Mouse (Mus musculus) telencephalon, adult 2 months (tissue): ENCODE measurements around the gene 5031439G07Rik.
"Not testable (repeated sequence)": the region's sequence is repeated elsewhere in the genome, so short reads cannot be mapped to it uniquely, and the experiment has no call there.

Experiments used
- DNase-seq: peaks from one replicate; pipeline ENCODE4 v3.0.0-alpha.2; 2011; ENCODE audit warnings: low read depth, low spot score

The 5031439G07Rik gene

DNA sequence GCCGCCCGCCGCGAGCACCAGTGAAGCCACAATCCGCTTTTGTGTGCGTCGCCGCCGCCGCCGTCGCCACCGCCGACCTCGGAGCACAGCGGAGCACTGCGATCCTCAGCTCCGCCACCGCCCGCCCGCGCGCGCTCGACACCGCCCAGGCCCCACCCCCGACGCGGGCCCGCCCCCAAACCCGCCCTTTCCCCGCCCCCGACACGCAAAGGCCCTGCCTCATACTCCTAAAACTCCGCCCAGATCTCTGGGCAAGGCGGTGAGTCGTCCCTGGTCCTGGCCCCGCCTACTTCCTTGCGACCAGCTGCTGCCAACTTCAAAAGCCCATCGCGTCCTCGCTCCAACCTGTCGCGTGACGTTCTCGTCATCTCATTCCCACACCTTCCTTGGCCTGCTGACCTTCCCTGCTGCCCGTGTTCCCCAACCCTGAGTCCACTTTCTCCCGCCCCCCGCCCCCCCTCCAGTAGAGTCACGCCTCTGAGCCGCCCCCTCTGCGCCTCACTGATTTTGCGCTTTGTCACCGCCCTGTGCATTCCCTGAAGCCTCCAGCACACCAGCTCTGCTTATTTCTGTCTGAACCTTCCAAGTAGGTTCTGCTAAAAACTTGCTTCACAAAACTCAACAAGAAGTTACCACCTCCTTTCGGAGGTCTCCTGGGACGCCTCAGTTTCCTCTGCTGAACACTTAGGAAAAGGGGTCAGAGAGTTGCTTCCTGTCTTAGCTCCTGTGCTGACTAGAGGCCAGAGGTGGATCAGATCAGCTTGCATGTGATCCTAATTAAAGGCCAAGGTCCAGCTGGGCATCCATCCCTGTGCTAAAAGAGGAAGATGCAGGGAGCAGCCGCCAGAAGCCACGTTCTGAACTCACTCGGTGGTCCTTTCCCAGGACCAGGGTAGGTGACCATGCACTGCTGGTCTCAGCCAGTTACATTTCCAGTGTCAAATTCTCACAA lies at the start of gene 5031439G07Rik:
Gene 5031439G07Rik (minus strand): TSS at position 678 of the 952 bp plus-strand sequence.
- DNase-seq: peak; percentile 86

DNA sequence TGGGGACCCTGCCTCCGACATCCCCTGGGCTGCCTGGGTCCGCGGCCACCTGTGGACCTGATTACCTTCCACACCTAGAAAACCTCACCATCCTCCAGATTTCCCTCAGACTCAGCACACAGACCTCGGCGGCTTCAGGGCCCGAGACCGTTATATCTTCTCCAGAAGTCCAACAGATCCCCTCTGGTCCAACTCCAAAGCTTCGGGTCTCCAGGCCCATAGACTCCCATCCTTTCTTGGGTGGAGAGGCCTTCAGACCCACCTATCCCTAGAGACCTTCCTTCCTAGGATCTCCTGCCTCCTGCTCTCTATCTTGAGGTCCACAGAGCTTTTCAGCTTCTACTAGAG lies 49.0 kb upstream of the 5031439G07Rik start:
- no peak for DNase-seq

- DNase-seq: peak; percentile 90
These were observed 48.4 kb upstream of the 5031439G07Rik start for GRCm38 (mm10) chr15:85036566-85037342.

GRCm38 (mm10) chr15:85033916-85034315 lies 45.6 kb upstream of the 5031439G07Rik start:
- not testable (repeated sequence) for DNase-seq

- no peak for DNase-seq
These were observed 43.5 kb upstream of the 5031439G07Rik start for GRCm38 (mm10) chr15:85031866-85032265.

- DNase-seq: not testable (repeated sequence)
These were observed 42.3 kb upstream of the 5031439G07Rik start for GRCm38 (mm10) chr15:85030643-85031042.

- DNase-seq: not testable (repeated sequence)
These were observed 40.3 kb upstream of the 5031439G07Rik start, which contains the start of gene Fam118a for GRCm38 (mm10) chr15:85028648-85029047. Gene Fam118a, plus strand, starts transcription at chr15:85028948.

GRCm38 (mm10) chr15:85027740-85028139 lies 39.4 kb upstream of the 5031439G07Rik start:
- DNase-seq: no peak

- DNase-seq: no peak
These were observed 37.8 kb upstream of the 5031439G07Rik start for GRCm38 (mm10) chr15:85026197-85026596.

- no peak for DNase-seq
These were observed 33.9 kb upstream of the 5031439G07Rik start for GRCm38 (mm10) chr15:85022211-85022610.

GRCm38 (mm10) chr15:85016951-85017664 lies 28.8 kb upstream of the 5031439G07Rik start, which contains the start of gene Upk3a:
Gene Upk3a, plus strand, starts transcription at chr15:85017141.
- no peak for DNase-seq

- DNase-seq: peak; percentile 91
These were observed 27.4 kb upstream of the 5031439G07Rik start for GRCm38 (mm10) chr15:85015771-85016170.

- no peak for DNase-seq
These were observed 24.3 kb upstream of the 5031439G07Rik start for GRCm38 (mm10) chr15:85012662-85013054.

GRCm38 (mm10) chr15:85011895-85012661 lies 23.7 kb upstream of the 5031439G07Rik start:
- no peak for DNase-seq

- no peak for DNase-seq
These were observed 21.3 kb upstream of the 5031439G07Rik start for GRCm38 (mm10) chr15:85009666-85010065.

DNA sequence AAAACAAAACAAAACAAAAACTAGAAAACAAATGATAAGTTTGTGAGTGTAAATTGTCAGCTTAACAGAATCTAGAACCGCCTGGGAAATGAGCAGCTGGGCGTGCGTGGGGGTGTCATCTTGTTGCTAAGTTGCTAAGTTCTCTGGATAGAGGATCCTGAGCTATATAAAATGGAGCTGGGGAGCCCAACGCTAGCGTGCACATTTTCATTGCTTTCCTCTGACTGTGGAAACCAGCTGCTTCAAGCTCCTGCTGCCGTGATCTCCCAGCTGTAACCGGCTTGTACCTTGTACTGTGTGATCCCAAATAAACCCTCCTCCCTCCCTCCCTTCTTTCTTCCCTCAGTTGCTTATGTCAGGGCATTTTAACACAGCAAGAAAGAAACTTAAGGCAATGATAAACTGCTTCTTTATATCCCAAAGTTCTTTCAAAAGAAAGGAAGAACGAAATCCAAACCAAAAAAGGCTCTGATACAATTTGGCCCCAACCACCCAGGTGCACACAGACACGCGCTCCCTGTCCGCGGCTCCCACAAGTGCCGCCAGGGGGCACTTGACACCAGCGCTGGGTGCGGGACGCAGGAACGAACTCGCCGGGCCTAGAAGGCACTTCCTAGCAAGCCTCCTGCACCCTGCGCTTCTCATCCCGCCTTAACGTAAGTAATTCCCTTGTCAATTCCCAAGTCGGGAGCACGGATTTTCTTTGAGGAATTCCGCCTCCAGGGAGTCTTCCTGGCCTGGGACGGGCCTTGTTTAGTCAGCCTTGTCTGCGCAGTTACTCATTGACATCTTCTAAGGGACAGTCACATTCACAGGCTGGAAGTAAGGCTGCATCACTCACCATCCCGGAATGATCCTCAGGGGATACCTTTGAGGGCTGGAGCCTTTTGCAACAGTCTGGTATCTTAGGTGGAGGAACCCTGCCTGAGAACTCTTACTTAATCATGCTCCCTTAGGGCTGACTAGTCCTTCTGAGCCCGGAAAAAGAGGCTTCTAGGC lies 12.9 kb upstream of the 5031439G07Rik start:
- peak; percentile 80 for DNase-seq

- DNase-seq: no peak
These were observed 11.6 kb upstream of the 5031439G07Rik start for GRCm38 (mm10) chr15:84999911-85000310.

DNA sequence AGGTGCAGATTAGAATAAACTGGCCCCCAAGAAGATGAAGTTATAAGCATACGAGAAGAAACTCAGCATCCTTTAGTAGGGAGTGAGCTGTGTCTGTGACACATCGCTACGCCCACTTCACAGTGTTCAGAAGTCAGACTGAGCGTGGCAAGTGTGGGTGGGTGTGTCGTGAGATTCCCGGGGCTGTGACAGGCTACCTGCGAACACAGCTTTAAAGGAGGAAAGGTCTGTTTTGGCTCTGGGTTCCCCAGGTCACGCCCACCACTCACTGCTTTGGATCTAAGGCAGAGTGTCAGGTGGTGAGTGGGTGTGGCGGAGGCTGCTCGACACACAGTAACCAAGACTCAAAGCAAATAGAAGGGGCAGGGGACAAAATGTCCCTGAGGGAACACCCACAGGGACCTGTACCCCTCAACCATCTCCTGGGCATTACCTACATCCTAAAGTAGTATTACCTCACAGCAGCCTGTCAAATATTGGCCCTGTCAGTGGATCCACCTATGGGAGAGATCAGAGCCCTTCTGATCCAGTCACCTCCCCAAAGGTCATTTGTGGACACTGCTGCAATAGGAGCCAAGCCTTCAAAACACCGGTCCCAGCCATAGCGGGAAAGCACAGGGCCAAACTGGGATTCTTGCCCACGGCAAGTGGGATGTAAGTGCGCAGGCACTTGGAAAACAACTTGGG lies 9.6 kb upstream of the 5031439G07Rik start:
- peak; percentile 79 for DNase-seq

DNA sequence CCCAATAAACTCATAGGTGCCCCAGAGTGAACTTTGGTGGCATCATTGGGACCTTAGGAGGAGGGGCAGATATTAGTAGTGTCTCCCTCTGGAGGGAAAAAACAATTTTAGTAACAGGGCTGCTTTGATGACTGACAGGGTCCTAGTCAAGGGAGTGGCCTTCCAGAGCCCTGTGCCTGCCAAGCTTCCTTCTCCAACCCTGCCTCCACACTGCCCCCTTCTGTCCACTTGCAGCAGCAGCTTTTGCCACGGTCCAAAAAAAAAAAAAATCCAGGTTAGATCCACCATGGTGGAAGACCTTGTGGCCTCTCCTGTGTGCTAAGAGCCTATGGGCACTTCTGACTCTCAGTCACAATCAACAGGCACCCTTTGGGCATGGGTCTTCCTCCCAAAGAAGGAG lies 7.6 kb upstream of the 5031439G07Rik start:
- DNase-seq: no peak
